ENCODE assay signal across 11 mouse cellular contexts in the genomic region with DNA sequence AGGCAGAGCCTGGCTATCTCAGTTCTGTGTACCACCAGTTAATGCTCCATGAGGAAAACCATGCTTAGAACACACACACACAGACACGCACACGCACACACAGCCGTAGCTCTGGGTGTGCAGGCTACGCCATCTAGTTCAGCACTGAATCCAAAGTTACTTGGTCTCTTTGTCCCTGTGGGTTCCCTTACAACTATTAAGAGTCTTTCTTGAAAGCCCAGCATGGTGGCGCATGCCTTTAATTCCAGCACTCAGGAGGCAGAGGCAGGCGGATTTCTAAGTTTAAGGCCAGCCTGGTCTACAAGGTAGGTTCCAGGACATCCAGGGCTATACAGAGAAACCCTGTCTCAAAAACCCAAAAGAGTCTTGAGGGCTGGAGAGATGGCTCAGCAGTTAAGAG. TPM values are rescaled to one million over a fixed set of nuclear protein-coding genes. Genes with fewer than 3 reads are reported as not detected.
DNase-seq lines count a peak whose midpoint lies in the region; ATAC-seq and TF ChIP-seq lines count a peak whose summit lies in the region.
"Had no signal": no experiment of that assay in that cellular context is flagged by ENCODE, and none has a peak within 500 bp of the region (broad histone marks: within the 10 kb centered on the region; RNA-seq: fewer than 3 reads in every experiment).

No protein-coding gene starts in this region.

- no peaks in the 10 kb centered on the region for H3K27me3 ChIP-seq in forebrain, embryonic 12.5 days
- H3K27me3 ChIP-seq in forebrain, embryonic 11.5 days (ENCODE audit: control insufficient read depth, insufficient read depth, low read length): no peaks in the 10 kb centered on the region
- no peaks in the 10 kb centered on the region for H3K27me3 ChIP-seq in kidney, embryonic 15.5 days
- H3K27me3 ChIP-seq in testis, adult 2 months (ENCODE audit: control insufficient read depth, insufficient read depth, low read length): no peaks in the 10 kb centered on the region

- ATAC-seq in forebrain, embryonic 12.5 days (ENCODE audit: low FRiP score): no peak
- ATAC-seq in forebrain, embryonic 11.5 days (replicated peaks; ENCODE audit: low FRiP score): no peak
- no peak for ATAC-seq in kidney, embryonic 15.5 days (replicated peaks; ENCODE audit: low FRiP score)
- no peak for ATAC-seq in granulocyte monocyte progenitor cell, adult 5-6 weeks (replicated peaks; ENCODE audit: poor library complexity, severe bottlenecking)

- H3K9me3 ChIP-seq in forebrain, embryonic 12.5 days: no peaks in the 10 kb centered on the region
- H3K9me3 ChIP-seq in forebrain, embryonic 11.5 days (ENCODE audit: control insufficient read depth, low read length): no peaks in the 10 kb centered on the region
- no peaks in the 10 kb centered on the region for H3K9me3 ChIP-seq in kidney, embryonic 15.5 days (replicated peaks)

- H3K36me3 ChIP-seq in forebrain, embryonic 12.5 days (replicated peaks): peaks cover 16% of the 10 kb centered on the region; the same call in 1 of the 2 replicates
- no peaks in the 10 kb centered on the region; the same call in 1 of the 2 replicates for H3K36me3 ChIP-seq in forebrain, embryonic 11.5 days (ENCODE audit: control insufficient read depth, insufficient read depth, low read length)
- peaks cover 33% of the 10 kb centered on the region for H3K36me3 ChIP-seq in kidney, embryonic 15.5 days
- no peaks in the 10 kb centered on the region for H3K36me3 ChIP-seq in testis, adult 2 months (ENCODE audit: control insufficient read depth, insufficient read depth, low read length)

- H3K4me3 ChIP-seq in forebrain, embryonic 12.5 days (replicated peaks): no peak overlapping the region
- H3K4me3 ChIP-seq in forebrain, embryonic 11.5 days (ENCODE audit: low read depth, low read length): no peak overlapping the region
- H3K4me3 ChIP-seq in kidney, embryonic 15.5 days (replicated peaks): no peak overlapping the region
- no peak overlapping the region for H3K4me3 ChIP-seq in testis, adult 2 months (ENCODE audit: control insufficient read depth, low read depth, low read length)

- H3K27ac ChIP-seq in forebrain, embryonic 12.5 days: peak overlapping the region; percentile 93; the same call in 1 of the 2 replicates
- H3K27ac ChIP-seq in forebrain, embryonic 11.5 days (ENCODE audit: low read depth, low read length): no peak overlapping the region
- peak overlapping the region; percentile 98 for H3K27ac ChIP-seq in kidney, embryonic 15.5 days
- H3K27ac ChIP-seq in testis, adult 2 months (ENCODE audit: control insufficient read depth, insufficient read depth, low read depth, low read length): peak overlapping the region; percentile 16; the same call in 1 of the 2 replicates

- no peak for TF ChIP-seq POLR2A in testis, adult 2 months (IDR thresholded peaks at IDR 0.05; ENCODE audit: control insufficient read depth, low read depth, low read length)

- no peak for TF ChIP-seq CTCF in testis, adult 2 months (IDR thresholded peaks at IDR 0.05; ENCODE audit: control insufficient read depth, insufficient read depth, insufficient replicate concordance, low read depth, low read length)

- 97% methylated on average over 6 of the region's 6 CpGs for WGBS in forebrain, embryonic 12.5 days
- 98% methylated on average over 6 of the region's 6 CpGs for whole genome bisulfite sequencing in forebrain, embryonic 11.5 days
- WGBS in kidney, embryonic 15.5 days: 96% methylated on average over 6 of the region's 6 CpGs

- no peak overlapping the region for H3K9ac ChIP-seq in forebrain, embryonic 12.5 days
- H3K9ac ChIP-seq in forebrain, embryonic 11.5 days (ENCODE audit: low read length): no peak overlapping the region
- H3K9ac ChIP-seq in kidney, embryonic 15.5 days: no peak overlapping the region

- no peak for DNase-seq in forebrain, embryonic 11.5 days (ENCODE audit: low spot score)
- no peak for DNase-seq in kidney, adult 18-20 months
- DNase-seq in testis, postnatal 10 days (ENCODE audit: low spot score): no peak
- DNase-seq in cerebellum, adult 18-20 months: no peak
- DNase-seq: cerebellum, postnatal 25 days; kidney, postnatal 36 days had no signal

- H3K4me2 ChIP-seq in forebrain, embryonic 12.5 days: no peak overlapping the region
- H3K4me2 ChIP-seq in forebrain, embryonic 11.5 days (ENCODE audit: low read depth, low read length, severe bottlenecking): no peak overlapping the region
- no peak overlapping the region for H3K4me2 ChIP-seq in kidney, embryonic 15.5 days
- H3K4me2 ChIP-seq: midbrain, embryonic 11.5 days had no signal

- peaks cover 79% of the 10 kb centered on the region for H3K4me1 ChIP-seq in forebrain, embryonic 12.5 days
- peaks cover 39% of the 10 kb centered on the region for H3K4me1 ChIP-seq in forebrain, embryonic 11.5 days (replicated peaks; ENCODE audit: control insufficient read depth, insufficient read depth, low read length)
- H3K4me1 ChIP-seq in kidney, embryonic 15.5 days: peaks cover 84% of the 10 kb centered on the region
- H3K4me1 ChIP-seq in testis, adult 2 months (ENCODE audit: control insufficient read depth, insufficient read depth, low read length): peaks cover 6% of the 10 kb centered on the region

RNA-seq across cellular contexts. Expression of gene Zmynd8, which starts 38.4 kb away (rescaled TPM):
- polyA plus RNA-seq in forebrain, embryonic 12.5 days (2016; fragmentation: Nextera tagmentation; extraction: Ambion mirVana): 67.6 and 71.5 TPM in 2 replicates
- 54.3 and 61.5 TPM in 2 replicates for polyA plus RNA-seq in forebrain, embryonic 11.5 days (2014; fragmentation: Nextera tagmentation; extraction: Ambion mirVana)
- polyA plus RNA-seq in kidney, embryonic 15.5 days (2015; fragmentation: Nextera tagmentation; extraction: Ambion mirVana): 67.1 and 68.3 TPM in 2 replicates
- polyA plus RNA-seq in testis, adult 2 months (2012; rRNA removed): 3.0 and 4.2 TPM in 2 replicates
- total RNA-seq in granulocyte monocyte progenitor cell, adult 5-6 weeks (2014; fragmentation: Nextera tagmentation): 53.0 and 58.3 TPM in 2 replicates
- total RNA-seq in granulocyte monocyte progenitor cell, adult 5-6 weeks (2017): 32.2 and 33.7 TPM in 2 replicates

Comparison
In these comparisons a context has a peak if more than half of its experiments do, and no peak if none do; other contexts are left out.
1. RNA of gene Zmynd8, which starts 38.4 kb away (polyA plus RNA-seq): 67.6 to 71.5 TPM in forebrain, embryonic 12.5 days, 67.1 to 68.3 TPM in kidney, embryonic 15.5 days and 54.3 to 61.5 TPM in forebrain, embryonic 11.5 days; 3.0 to 4.2 TPM in testis, adult 2 months; every median in the first group is over 10 times any median in the second.